Mouse (Mus musculus): Measurements from ENCODE around the gene Gm49340. TPM values are rescaled to one million over a fixed set of nuclear protein-coding genes. Genes with fewer than 3 reads are reported as not detected.

Gm49340 gene
- not detected in 2 replicates for polyA plus RNA-seq (2015; fragmentation: Nextera tagmentation; extraction: Ambion mirVana)

DNA sequence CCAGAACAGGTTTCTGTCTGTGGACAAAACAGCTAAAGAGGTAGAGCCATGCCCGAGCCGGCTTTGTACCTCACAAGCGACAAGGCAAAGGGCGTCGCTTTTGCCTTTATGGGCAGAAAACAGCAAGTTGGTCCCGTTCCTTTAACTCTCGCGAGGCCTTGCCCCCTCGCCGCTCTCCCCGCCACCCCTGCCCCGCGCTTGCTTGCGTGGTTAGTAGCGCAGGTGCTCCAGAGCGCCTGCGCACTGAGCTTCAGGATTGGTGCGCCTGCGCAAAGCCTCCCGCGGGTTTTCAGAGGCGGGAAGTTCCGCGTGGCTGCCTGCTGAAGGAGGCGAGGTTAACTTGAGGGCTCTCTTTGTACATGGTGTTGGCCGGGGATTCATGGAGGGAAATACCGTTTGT is at the start of gene Gm49340, which contains the start of the genes Aspa and Spata22:
Gene Gm49340, plus strand, starts transcription at position 300 of the 400 bp plus-strand sequence.
Gene Aspa, minus strand, starts transcription at position 155 of the 400 bp plus-strand sequence.
Gene Spata22, plus strand, starts transcription at position 300 of the 400 bp plus-strand sequence.
- Histone ChIP-seq H3K27ac (ENCODE audit: low read depth, low read length) (no peak within 1 kb of the TSS), H3K4me2 (replicated peaks; ENCODE audit: low read depth) (no peak within 1 kb of the TSS), H3K27me3 (replicated peaks; ENCODE audit: control insufficient read depth, insufficient read depth, low read length) (no peaks in the 10 kb centered on the region), H3K36me3 (ENCODE audit: control insufficient read depth, insufficient read depth) (no peaks in the 10 kb centered on the region), H3K4me3 (ENCODE audit: low read depth, low read length) (no peak within 1 kb of the TSS), H3K9me3 (ENCODE audit: control insufficient read depth) (no peaks in the 10 kb centered on the region), H3K4me1 (replicated peaks; ENCODE audit: control insufficient read depth, insufficient read depth, low read length) (no peaks in the 10 kb centered on the region; the same call in 1 of the 2 replicates), H3K9ac (ENCODE audit: low read depth, low read length) (no peak within 1 kb of the TSS)
- TF ChIP-seq CTCF (IDR thresholded peaks at IDR 0.05; ENCODE audit: low read depth): no peak
- 75% methylated on average over 27 of the region's 27 CpGs for WGBS
- no peak for ATAC-seq

DNA sequence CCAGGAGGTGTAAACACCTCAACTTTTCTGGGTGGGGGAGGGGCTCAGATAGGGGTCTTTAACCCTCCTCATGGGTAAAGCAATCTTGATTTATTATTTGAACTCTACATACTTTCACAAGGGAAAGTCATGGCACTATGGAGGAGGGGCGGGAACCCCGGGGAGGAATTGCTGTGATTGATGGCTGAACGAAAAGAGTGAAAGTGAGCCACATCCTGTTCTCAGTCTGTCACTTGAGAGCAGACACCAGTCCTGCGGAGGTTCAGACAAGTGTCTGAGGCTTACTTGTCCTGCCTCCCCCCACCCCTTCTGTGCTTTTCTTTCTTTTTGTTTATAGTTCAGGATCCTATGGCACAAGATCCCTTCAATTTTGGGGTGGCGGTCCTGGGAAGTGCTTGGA is 48.8 kb upstream of the Gm49340 start:
- Histone ChIP-seq H3K4me2 (replicated peaks; ENCODE audit: low read depth) (no peak overlapping the region), H3K27ac (ENCODE audit: low read depth, low read length) (no peak overlapping the region), H3K4me1 (replicated peaks; ENCODE audit: control insufficient read depth, insufficient read depth, low read length) (no peaks in the 10 kb centered on the region), H3K27me3 (replicated peaks; ENCODE audit: control insufficient read depth, insufficient read depth, low read length) (no peaks in the 10 kb centered on the region; the same call in 1 of the 2 replicates), H3K9me3 (ENCODE audit: control insufficient read depth) (no peaks in the 10 kb centered on the region), H3K9ac (ENCODE audit: low read depth, low read length) (no peak overlapping the region), H3K4me3 (ENCODE audit: low read depth, low read length) (no peak overlapping the region), H3K36me3 (ENCODE audit: control insufficient read depth, insufficient read depth) (no peaks in the 10 kb centered on the region)
- no peak for TF ChIP-seq CTCF (IDR thresholded peaks at IDR 0.05; ENCODE audit: low read depth)
- WGBS: 42% methylated on average over 5 of the region's 5 CpGs
- ATAC-seq: no peak

DNA sequence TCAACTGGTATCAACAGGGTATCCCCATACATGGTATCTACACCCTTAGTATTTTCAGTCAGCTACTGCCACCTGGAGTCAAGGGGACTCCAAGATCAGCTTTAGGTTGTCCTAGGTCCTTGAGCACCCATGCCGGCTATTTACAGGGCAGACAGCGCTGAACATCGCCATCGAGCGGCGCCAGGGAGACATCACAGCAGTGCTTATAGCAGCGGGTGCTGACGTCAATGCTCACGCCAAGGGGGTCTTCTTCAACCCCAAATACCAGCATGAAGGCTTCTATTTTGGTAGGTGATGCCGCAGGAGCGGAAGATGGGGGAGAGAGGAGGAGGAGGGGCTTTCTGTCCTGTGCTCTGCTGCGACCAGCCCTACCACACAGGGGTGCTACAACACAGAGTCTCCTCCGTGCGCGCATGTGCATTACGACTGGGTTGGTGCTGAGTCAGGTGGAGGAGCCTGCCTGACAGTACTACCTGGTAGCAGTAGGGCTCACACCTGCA is 48.0 kb upstream of the Gm49340 start:
- Histone ChIP-seq H3K36me3 (ENCODE audit: control insufficient read depth, insufficient read depth) (no peaks in the 10 kb centered on the region), H3K4me2 (replicated peaks; ENCODE audit: low read depth) (peak overlapping the region; percentile 64), H3K27me3 (replicated peaks; ENCODE audit: control insufficient read depth, insufficient read depth, low read length) (no peaks in the 10 kb centered on the region; the same call in 1 of the 2 replicates), H3K4me1 (replicated peaks; ENCODE audit: control insufficient read depth, insufficient read depth, low read length) (no peaks in the 10 kb centered on the region), H3K9me3 (ENCODE audit: control insufficient read depth) (no peaks in the 10 kb centered on the region), H3K9ac (ENCODE audit: low read depth, low read length) (no peak overlapping the region), H3K4me3 (ENCODE audit: low read depth, low read length) (peak overlapping the region; percentile 28), H3K27ac (ENCODE audit: low read depth, low read length) (no peak overlapping the region)
- peak; percentile 88 for ATAC-seq
- WGBS: 1% methylated on average over 16 of the region's 16 CpGs
- TF ChIP-seq CTCF (IDR thresholded peaks at IDR 0.05; ENCODE audit: low read depth): peak; percentile 77

DNA sequence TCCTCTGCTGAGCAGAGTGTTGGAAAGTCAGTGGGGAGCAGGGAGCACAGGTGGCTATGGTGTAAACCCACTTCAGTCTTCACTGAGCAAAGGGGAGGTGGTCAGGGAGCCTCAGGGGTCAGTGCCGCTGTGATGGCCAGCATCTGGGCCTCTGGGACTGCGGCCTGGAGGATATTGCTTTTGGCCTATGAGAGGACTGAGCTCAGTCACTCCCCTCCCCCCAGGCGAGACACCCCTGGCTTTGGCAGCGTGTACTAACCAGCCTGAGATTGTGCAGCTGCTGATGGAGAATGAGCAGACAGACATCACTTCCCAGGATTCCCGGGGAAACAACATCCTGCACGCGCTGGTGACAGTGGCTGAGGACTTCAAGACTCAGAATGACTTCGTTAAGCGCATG is 46.2 kb upstream of the Gm49340 start:
- no peaks in the 10 kb centered on the region for H3K9me3 ChIP-seq (ENCODE audit: control insufficient read depth)
- WGBS: 60% methylated on average over 9 of the region's 9 CpGs
- no peaks in the 10 kb centered on the region for H3K4me1 ChIP-seq (replicated peaks; ENCODE audit: control insufficient read depth, insufficient read depth, low read length)
- H3K4me3 ChIP-seq (ENCODE audit: low read depth, low read length): no peak overlapping the region
- no peak overlapping the region for H3K27ac ChIP-seq (ENCODE audit: low read depth, low read length)
- H3K36me3 ChIP-seq (ENCODE audit: control insufficient read depth, insufficient read depth): no peaks in the 10 kb centered on the region
- no peak for TF ChIP-seq CTCF (IDR thresholded peaks at IDR 0.05; ENCODE audit: low read depth)
- H3K4me2 ChIP-seq (replicated peaks; ENCODE audit: low read depth): no peak overlapping the region
- ATAC-seq: no peak
- no peak overlapping the region for H3K9ac ChIP-seq (ENCODE audit: low read depth, low read length)
- H3K27me3 ChIP-seq (replicated peaks; ENCODE audit: control insufficient read depth, insufficient read depth, low read length): no peaks in the 10 kb centered on the region; the same call in 1 of the 2 replicates

DNA sequence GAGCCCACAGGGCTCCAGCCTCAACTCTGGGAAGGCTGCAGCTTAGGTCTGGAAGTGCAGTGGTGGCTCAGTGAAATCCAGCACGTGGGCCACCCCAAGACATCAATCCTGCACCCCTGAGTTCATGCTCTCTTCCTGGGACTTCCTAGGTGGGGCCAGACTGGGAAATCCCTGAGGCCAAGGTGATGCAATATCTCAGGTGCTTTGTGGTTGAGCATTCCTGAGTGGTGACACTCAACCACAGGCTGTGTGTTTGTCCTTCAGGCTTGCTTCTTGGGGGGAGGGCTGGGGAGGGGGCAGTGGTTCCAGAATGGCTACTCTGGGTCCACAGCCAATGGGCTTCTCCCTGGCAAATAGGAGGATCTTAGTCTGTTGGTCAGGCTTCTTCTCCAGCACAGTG is 45.6 kb upstream of the Gm49340 start:
- no peak overlapping the region for H3K4me2 ChIP-seq (replicated peaks; ENCODE audit: low read depth)
- no peaks in the 10 kb centered on the region for H3K4me1 ChIP-seq (replicated peaks; ENCODE audit: control insufficient read depth, insufficient read depth, low read length)
- 0 out of 2 replicates have a peak, but pooled peaks have one; percentile 25 for ATAC-seq
- 18% methylated on average over 1 of the region's 1 CpGs for WGBS
- no peak overlapping the region for H3K4me3 ChIP-seq (ENCODE audit: low read depth, low read length)
- H3K27ac ChIP-seq (ENCODE audit: low read depth, low read length): no peak overlapping the region
- H3K9me3 ChIP-seq (ENCODE audit: control insufficient read depth): no peaks in the 10 kb centered on the region
- no peak overlapping the region for H3K9ac ChIP-seq (ENCODE audit: low read depth, low read length)
- H3K36me3 ChIP-seq (ENCODE audit: control insufficient read depth, insufficient read depth): no peaks in the 10 kb centered on the region
- TF ChIP-seq CTCF (IDR thresholded peaks at IDR 0.05; ENCODE audit: low read depth): no peak
- no peaks in the 10 kb centered on the region for H3K27me3 ChIP-seq (replicated peaks; ENCODE audit: control insufficient read depth, insufficient read depth, low read length)

DNA sequence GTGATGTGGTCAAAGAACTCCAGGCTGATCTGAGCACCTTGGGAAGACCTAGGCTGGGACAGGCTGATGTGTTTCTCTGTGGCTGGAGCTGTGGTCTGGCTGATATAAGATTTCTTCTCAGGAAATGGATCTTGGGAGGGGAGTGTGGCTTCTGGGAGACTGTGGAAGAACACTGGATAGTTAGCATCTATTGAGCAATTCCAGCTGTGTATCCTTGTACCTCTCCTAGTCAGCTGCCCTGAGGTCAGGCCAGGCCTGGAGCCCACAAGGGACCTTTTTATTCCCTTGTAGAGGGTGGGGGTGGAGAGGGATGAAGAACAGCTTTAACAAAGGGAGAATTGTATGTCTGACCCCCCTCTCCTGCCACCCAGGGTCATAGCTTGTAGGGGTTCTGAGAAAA is 45.2 kb upstream of the Gm49340 start:
- Histone ChIP-seq H3K27ac (ENCODE audit: low read depth, low read length) (no peak overlapping the region), H3K4me1 (replicated peaks; ENCODE audit: control insufficient read depth, insufficient read depth, low read length) (no peaks in the 10 kb centered on the region), H3K4me2 (replicated peaks; ENCODE audit: low read depth) (no peak overlapping the region), H3K27me3 (replicated peaks; ENCODE audit: control insufficient read depth, insufficient read depth, low read length) (no peaks in the 10 kb centered on the region), H3K4me3 (ENCODE audit: low read depth, low read length) (no peak overlapping the region), H3K9ac (ENCODE audit: low read depth, low read length) (no peak overlapping the region), H3K9me3 (ENCODE audit: control insufficient read depth) (no peaks in the 10 kb centered on the region), H3K36me3 (ENCODE audit: control insufficient read depth, insufficient read depth) (no peaks in the 10 kb centered on the region)
- ATAC-seq: no peak
- TF ChIP-seq CTCF (IDR thresholded peaks at IDR 0.05; ENCODE audit: low read depth): no peak

Measured in intestine, postnatal 0 days (tissue).